Mouse (Mus musculus) hematopoietic stem cell, adult 5-6 weeks (primary cell): Measurements from ENCODE around the gene Mfsd4b4. TPM values are rescaled to one million over a fixed set of nuclear protein-coding genes. Genes with fewer than 3 reads are reported as not detected.
"Not testable (repeated sequence)": the region's sequence is repeated elsewhere in the genome, so short reads cannot be mapped to it uniquely, and the experiment has no call there.

Experiments used
- ATAC-seq, 2 experiments: fragments of 125-278 bp in 1 of 2; replicated peaks in 1 of 2; 2 replicates each; pipeline ENCODE4 v1.8.0; 2016 to 2017; ENCODE audit warnings: inconsistent platforms in 2 of 2, mild to moderate bottlenecking in 2 of 2, moderate number of reproducible peaks in 2 of 2, low read depth in 1 of 2, moderate TSS enrichment in 1 of 2; ENCODE audit not compliant: low FRiP score in 2 of 2, poor library complexity in 2 of 2, severe bottlenecking in 2 of 2, insufficient read depth in 1 of 2, low TSS enrichment in 1 of 2
- total RNA-seq: library from RNA; stranded (forward); fragments of 172-1452, 232-1000 nt; gene quantifications from 2 replicates; pipeline ENCODE4 v1.2.3, GENCODE M21; 2017

Mfsd4b4 gene
- 7.7 and 7.9 TPM in 2 replicates for total RNA-seq

GRCm38 (mm10) chr10:39898874-39899371 lies at the start of gene Mfsd4b4:
TSS of gene Mfsd4b4 (minus strand) at chr10:39899238.
- ATAC-seq: peak; percentile 80 to 85

DNA sequence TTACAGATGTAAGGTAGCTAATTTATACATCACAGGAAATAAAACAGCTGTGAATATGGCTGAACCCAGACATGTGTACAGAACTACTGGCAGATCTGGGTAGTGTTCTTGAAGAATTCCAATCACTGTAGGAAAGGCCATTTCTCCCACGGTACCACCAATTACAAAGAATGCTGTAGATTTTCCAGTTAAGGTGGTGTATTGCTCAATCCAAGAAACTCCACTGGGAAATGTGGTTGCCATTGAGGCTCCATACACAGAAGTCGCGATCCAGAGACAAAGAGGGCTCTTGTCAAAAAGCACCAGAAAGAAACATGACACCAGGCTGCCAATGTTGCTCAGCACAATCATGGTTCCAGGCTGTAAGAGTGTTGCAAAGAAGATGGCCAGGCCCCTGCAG lies 48.2 kb upstream of the Mfsd4b4 start:
- not testable (repeated sequence) for ATAC-seq

- peak; percentile 37 to 56; a peak in 2 of 4 replicates for ATAC-seq
Measured at GRCm38 (mm10) chr10:39936553-39936952, 37.5 kb upstream of the Mfsd4b4 start.

GRCm38 (mm10) chr10:39926616-39927139 lies 27.6 kb upstream of the Mfsd4b4 start, which contains the start of gene Mfsd4b2:
TSS of gene Mfsd4b2 (minus strand) at chr10:39926923.
- ATAC-seq: peak; percentile 45 to 49

DNA sequence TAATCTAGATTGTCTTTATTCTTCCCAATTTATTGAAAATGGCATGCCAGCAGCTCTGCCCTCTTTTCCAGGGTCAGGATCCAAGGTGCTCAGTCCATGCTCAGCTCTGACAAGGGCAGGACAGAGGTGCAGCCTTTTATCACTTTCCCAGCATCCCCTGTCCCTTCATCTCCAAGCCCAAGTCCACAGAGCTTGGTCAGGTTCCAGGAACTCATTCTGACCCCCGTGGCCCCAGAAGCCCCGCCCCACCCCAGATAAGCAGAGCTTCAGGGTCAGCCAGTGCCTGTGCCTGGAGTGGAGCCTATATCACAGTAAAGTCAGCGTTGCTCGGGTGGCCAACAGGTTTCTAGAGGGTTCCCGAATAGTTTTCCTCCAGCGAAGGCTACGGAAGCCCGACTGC lies 25.5 kb upstream of the Mfsd4b4 start:
- ATAC-seq: not testable (repeated sequence)

GRCm38 (mm10) chr10:39912616-39913015 lies 13.6 kb upstream of the Mfsd4b4 start:
- no peak for ATAC-seq

GRCm38 (mm10) chr10:39908768-39909441 lies 9.9 kb upstream of the Mfsd4b4 start:
- ATAC-seq: peak; percentile 62 to 68

GRCm38 (mm10) chr10:39906799-39907658 lies 8.0 kb upstream of the Mfsd4b4 start:
- ATAC-seq: no peak

- no peak for ATAC-seq
Measured at GRCm38 (mm10) chr10:39904191-39904590, 5.2 kb upstream of the Mfsd4b4 start.

DNA sequence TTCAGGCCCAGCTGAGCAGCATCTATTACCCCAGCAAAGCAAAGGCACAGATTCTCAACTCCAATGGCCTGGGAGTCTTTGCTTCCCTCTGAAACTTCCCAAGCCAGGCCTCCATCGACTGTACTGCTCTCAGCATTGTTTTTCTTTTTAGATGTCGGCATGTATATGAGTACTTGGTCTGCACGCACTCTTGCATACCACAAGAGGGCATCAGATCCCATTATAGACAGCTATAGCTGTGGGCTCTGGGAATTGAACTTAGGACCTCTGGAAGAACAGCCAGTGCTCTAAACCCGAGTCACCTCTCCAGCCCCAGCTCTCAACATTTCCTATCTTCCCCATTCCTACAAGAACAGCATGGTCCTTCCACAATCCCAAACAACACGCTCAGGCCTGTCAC lies 2.5 kb downstream of the Mfsd4b4 start:
- ATAC-seq: no peak

DNA sequence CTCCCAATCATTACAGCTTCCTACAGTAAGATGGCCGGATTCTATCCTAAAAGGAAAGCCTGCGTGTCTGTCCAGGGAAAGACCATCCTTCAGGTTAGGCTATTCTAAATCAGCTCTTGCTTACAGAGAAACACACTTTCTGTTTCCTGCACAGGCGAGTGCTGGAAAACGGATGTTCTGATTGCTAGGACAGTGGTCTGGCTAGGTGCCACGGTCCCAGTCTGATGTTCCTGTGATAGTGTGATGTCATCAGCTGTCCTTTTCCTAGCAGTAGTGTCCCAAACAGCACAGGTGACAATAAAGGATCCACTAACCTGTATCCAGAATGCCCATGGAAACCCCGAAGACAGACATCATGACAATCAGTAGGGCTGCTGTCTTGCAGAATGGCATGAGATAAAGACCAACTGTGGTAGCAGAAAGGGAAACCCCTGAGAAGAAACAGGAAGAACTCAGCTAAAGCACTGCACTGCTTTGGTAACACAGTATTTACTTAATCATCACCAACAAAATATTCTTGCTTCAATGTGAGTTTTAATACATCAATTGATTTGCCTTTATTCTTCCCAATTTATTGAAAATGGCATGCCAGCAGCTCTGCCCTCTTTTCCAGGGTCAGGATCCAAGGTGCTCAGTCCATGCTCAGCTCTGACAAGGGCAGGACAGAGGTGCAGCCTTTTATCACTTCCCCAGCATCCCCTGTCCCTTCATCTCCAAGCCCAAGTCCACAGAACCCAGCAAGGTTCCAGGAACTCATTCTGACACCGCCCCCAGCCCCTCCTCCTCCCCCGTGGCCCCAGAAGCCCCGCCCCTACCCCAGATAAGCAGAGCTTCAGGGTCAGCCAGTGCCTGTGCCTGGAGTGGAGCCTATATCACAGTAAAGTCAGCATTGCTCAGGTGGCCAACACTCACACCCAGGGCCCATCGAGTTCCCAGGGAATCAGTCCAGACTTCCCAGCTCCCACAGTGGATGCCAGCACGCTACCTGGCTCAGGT lies 5.0 kb downstream of the Mfsd4b4 start:
- ATAC-seq: 0 out of 4 replicates have a peak, but pooled peaks have one; percentile 27 to 29

GRCm38 (mm10) chr10:39888621-39889020 lies 10.4 kb downstream of the Mfsd4b4 start:
- no peak for ATAC-seq

GRCm38 (mm10) chr10:39865509-39865908 lies 33.5 kb downstream of the Mfsd4b4 start:
- no peak for ATAC-seq

- no peak for ATAC-seq
Measured at GRCm38 (mm10) chr10:39842621-39843020, 56.4 kb downstream of the Mfsd4b4 start.
